In genomic region chr7:92197621-92198020, GRCm38 (mm10) we compare ENCODE assay signal across 30 mouse cellular contexts.
DNase-seq lines count a peak whose midpoint lies in the region; TF ChIP-seq lines count a peak whose summit lies in the region.
"Had no signal": no experiment of that assay in that cellular context is flagged by ENCODE, and none has a peak within 500 bp of the region (broad histone marks: within the 10 kb centered on the region; RNA-seq: fewer than 3 reads in every experiment).

No protein-coding gene starts in this region.

- H3K4me3 ChIP-seq in left cerebral cortex, adult 2 months = no peak overlapping the region
- H3K4me3 ChIP-seq in cortical plate, adult 2 months (ENCODE audit: insufficient read depth, low read length) = no peak overlapping the region
- H3K4me3 ChIP-seq: embryonic facial prominence, embryonic 13.5 days; forebrain, embryonic 10.5 days; forebrain, embryonic 15.5 days; heart, adult 2 months; heart, embryonic 13.5 days; hindbrain, embryonic 15.5 days; layer of hippocampus, adult 2 months; midbrain, embryonic 10.5 days; myocyte had no signal

- intact Hi-C loops in left cerebral cortex, adult 2 months (cut with DNase I) = no loop called here

- no peak for TF ChIP-seq CTCF in left cerebral cortex, adult 2 months (IDR thresholded peaks at IDR 0.05)
- TF ChIP-seq CTCF in cortical plate, adult 2 months (IDR thresholded peaks at IDR 0.05; ENCODE audit: extremely low read depth, insufficient read depth, low read length) = no peak

- no peak for TF ChIP-seq POLR2A in cortical plate, adult 2 months (IDR thresholded peaks at IDR 0.05; ENCODE audit: extremely low read depth, insufficient read depth, low read length)

- no peak overlapping the region for H3K27ac ChIP-seq in left cerebral cortex, adult 2 months
- H3K27ac ChIP-seq in cortical plate, adult 2 months (ENCODE audit: insufficient read depth, low read length) = 0 out of 2 replicates have a peak overlapping the region, but pooled peaks have one; percentile 71
- H3K27ac ChIP-seq: embryonic facial prominence, embryonic 13.5 days; forebrain, embryonic 10.5 days; forebrain, embryonic 15.5 days; heart, adult 2 months; heart, embryonic 13.5 days; hindbrain, embryonic 15.5 days; layer of hippocampus, adult 2 months; liver, embryonic 14.5 days; midbrain, embryonic 10.5 days had no signal

- DNase-seq in left cerebral cortex, adult 9 months (ENCODE audit: low spot score in 2 of 2) = peak; percentile 21 to 50
- no peak for DNase-seq in left cerebral cortex, adult 2 months (ENCODE audit: extremely low spot score in 1 of 2, low spot score in 2 of 2)
- DNase-seq in cerebellum, adult 11 months = peak; percentile 42
- peak; percentile 72 for DNase-seq in cerebellum, adult 9-10 months
- no peak for DNase-seq in natural killer cell, adult 2 months (ENCODE audit: low spot score in 2 of 2)
- DNase-seq in ovary, adult 18-20 months (ENCODE audit: low spot score) = no peak
- no peak for DNase-seq in neural tube, embryonic 10.5 days (ENCODE audit: extremely low spot score, low spot score)
- DNase-seq: adrenal gland, postnatal 36 days; heart, adult 2 months; heart, postnatal 10 days; kidney, adult 18-20 months; kidney, postnatal 36 days; liver; lung, adult 2 months; lung, postnatal 10 days; retina, postnatal 1 day; right cerebral cortex, postnatal 25 days; spleen, adult 18-20 months; thymus, adult 18-20 months; thymus, postnatal 25 days had no signal

- H3K4me1 ChIP-seq in cortical plate, adult 2 months (ENCODE audit: control insufficient read depth, insufficient read depth, low read length) = 0 out of 2 replicates have a peak, but pooled peaks cover 2% of the 10 kb centered on the region
- H3K4me1 ChIP-seq: embryonic facial prominence, embryonic 13.5 days; forebrain, embryonic 10.5 days; forebrain, embryonic 15.5 days; hindbrain, embryonic 15.5 days; midbrain, embryonic 10.5 days had no signal

Comparison
In these comparisons a context has a peak if more than half of its experiments do, and no peak if none do; other contexts are left out.
1. DNase-seq: peak in left cerebral cortex, adult 9 months (2 of 2), cerebellum, adult 11 months (single experiment) and cerebellum, adult 9-10 months (single experiment); none in left cerebral cortex, adult 2 months (0 of 2), natural killer cell, adult 2 months (0 of 2), ovary, adult 18-20 months (single experiment) and neural tube, embryonic 10.5 days (single experiment).